Mouse (Mus musculus): Measurements from ENCODE around the gene Plk5. TPM values are rescaled to one million over a fixed set of nuclear protein-coding genes. Genes with fewer than 3 reads are reported as not detected.

Plk5 gene
- total and polyA plus RNA-seq, 3 experiments: 0.19 TPM; not detected in 1

- TF ChIP-seq ZNF384 (IDR thresholded peaks at IDR 0.05; ENCODE audit: low read depth, low read length): no peak
- no peak for TF ChIP-seq CHD2 (IDR thresholded peaks at IDR 0.05; ENCODE audit: low read length)
- TF ChIP-seq MAFK (IDR thresholded peaks at IDR 0.05; ENCODE audit: borderline replicate concordance, low read depth, low read length): no peak
- TF ChIP-seq HCFC1 (IDR thresholded peaks at IDR 0.05; ENCODE audit: low read depth, low read length): no peak
Observed at GRCm38 (mm10) chr10:80322811-80323211, 33.4 kb upstream of the Plk5 start (continued).

- H3K27ac ChIP-seq (ENCODE audit: control insufficient read depth, low read depth, low read length): peak overlapping the region; percentile 64
- peaks cover 0 to 23% of the 10 kb centered on the region in 2 experiments; a peak in 3 of 4 replicates for H3K4me1 ChIP-seq (ENCODE audit: control insufficient read depth in 1 of 2, insufficient read depth in 2 of 2, low read length in 2 of 2)
- no peaks in the 10 kb centered on the region for H3K27me3 ChIP-seq (ENCODE audit: control insufficient read depth in 1 of 2, insufficient read depth in 2 of 2, low read length in 2 of 2)
- H3K4me3 ChIP-seq (ENCODE audit: control insufficient read depth in 1 of 2, insufficient read depth in 1 of 2, low read depth in 2 of 2, low read length in 2 of 2): peak overlapping the region; percentile 89 to 90
- no peaks in the 10 kb centered on the region for H3K9me3 ChIP-seq (replicated peaks; ENCODE audit: insufficient read depth, low read length)
- TF ChIP-seq TBP (IDR thresholded peaks at IDR 0.05; ENCODE audit: low read depth, low read length) (no peak), HCFC1 (IDR thresholded peaks at IDR 0.05; ENCODE audit: low read depth, low read length) (0 out of 2 replicates have a peak, but pooled peaks have one; percentile 38), NRF1 (IDR thresholded peaks at IDR 0.05; ENCODE audit: insufficient read depth, low read depth, low read length, poor library complexity, severe bottlenecking) (0 out of 2 replicates have a peak, but pooled peaks have one; percentile 10), ELF1 (IDR thresholded peaks at IDR 0.05; ENCODE audit: low read depth, low read length) (no peak), EP300 (IDR thresholded peaks at IDR 0.05; ENCODE audit: low read depth in 1 of 2, low read length in 2 of 2) (no peak), SMC3 (IDR thresholded peaks at IDR 0.05; ENCODE audit: low read depth, low read length) (no peak), USF2 (IDR thresholded peaks at IDR 0.05; ENCODE audit: borderline replicate concordance in 1 of 2, insufficient read depth in 1 of 2, low read depth in 1 of 2, low read length in 2 of 2) (no peak), CHD1 (IDR thresholded peaks at IDR 0.05; ENCODE audit: low read depth, low read length) (0 out of 2 replicates have a peak, but pooled peaks have one; percentile 45), MYB (IDR thresholded peaks at IDR 0.05; ENCODE audit: low read depth, low read length) (no peak), MEF2A (IDR thresholded peaks at IDR 0.05; ENCODE audit: extremely low read depth, insufficient replicate concordance, low read depth, low read length, poor library complexity, severe bottlenecking) (no peak), CHD2 (IDR thresholded peaks at IDR 0.05; ENCODE audit: low read length) (no peak), MXI1 (IDR thresholded peaks at IDR 0.05; ENCODE audit: low read depth, low read length) (peak; percentile 26; the same call in 1 of the 2 replicates), MYC (IDR thresholded peaks at IDR 0.05; ENCODE audit: low read depth, low read length) (0 out of 2 replicates have a peak, but pooled peaks have one; percentile 19), RAD21 (IDR thresholded peaks at IDR 0.05; ENCODE audit: low read depth, low read length) (no peak), USF1 (IDR thresholded peaks at IDR 0.05; ENCODE audit: low read depth, low read length) (peak; percentile 58; the same call in 1 of the 2 replicates), JUND (IDR thresholded peaks at IDR 0.05; ENCODE audit: low read depth, low read length) (no peak), BHLHE40 (IDR thresholded peaks at IDR 0.05; ENCODE audit: borderline replicate concordance, low read depth, low read length) (no peak), ZMIZ1 (IDR thresholded peaks at IDR 0.05; ENCODE audit: low read depth, low read length) (0 out of 2 replicates have a peak, but pooled peaks have one; percentile 31), ZNF384 (IDR thresholded peaks at IDR 0.05; ENCODE audit: low read depth, low read length) (no peak), MAX (IDR thresholded peaks at IDR 0.05; ENCODE audit: low read length) (no peak), E2F4 (IDR thresholded peaks at IDR 0.05; ENCODE audit: borderline replicate concordance, low read depth, low read length) (no peak), GATA1 (IDR thresholded peaks at IDR 0.05; ENCODE audit: low read depth, low read length) (no peak), KAT2A (conservative IDR thresholded peaks at IDR 0.05; ENCODE audit: low read depth, low read length) (no peak), ZKSCAN1 (IDR thresholded peaks at IDR 0.05; ENCODE audit: low read depth, low read length) (no peak), NELFE (IDR thresholded peaks at IDR 0.05; ENCODE audit: low read depth, low read length) (peak; percentile 52; the same call in 1 of the 2 replicates), MAZ (IDR thresholded peaks at IDR 0.05; ENCODE audit: low read depth, low read length) (0 out of 2 replicates have a peak, but pooled peaks have one; percentile 62), POLR2A (IDR thresholded peaks at IDR 0.05; ENCODE audit: control insufficient read depth in 1 of 2, insufficient read depth in 1 of 2, low read depth in 1 of 2, low read length in 2 of 2, poor library complexity in 1 of 2) (peak; percentile 10 to 67; a peak in 2 of 4 replicates), UBTF (IDR thresholded peaks at IDR 0.05; ENCODE audit: borderline replicate concordance, insufficient read depth, low read depth, low read length) (no peak), RCOR1 (IDR thresholded peaks at IDR 0.05; ENCODE audit: low read depth, low read length) (no peak), TCF12 (IDR thresholded peaks at IDR 0.05; ENCODE audit: low read depth, low read length) (0 out of 2 replicates have a peak, but pooled peaks have one; percentile 11)
- H3K36me3 ChIP-seq (ENCODE audit: control insufficient read depth in 1 of 2, insufficient read depth in 2 of 2, low read length in 2 of 2): peaks cover 0 to 5% of the 10 kb centered on the region in 2 experiments; a peak in 2 of 4 replicates
- peak; percentile 82 for DNase-seq (ENCODE audit: low read depth, low spot score)
- H3K9ac ChIP-seq (ENCODE audit: control insufficient read depth, low read depth, low read length, poor library complexity, severe bottlenecking): peak overlapping the region; percentile 93
- peaks cover 36% of the 10 kb centered on the region for H3K79me2 ChIP-seq (ENCODE audit: control insufficient read depth, insufficient read depth, low read length, poor library complexity)
Observed at GRCm38 (mm10) chr10:80323261-80324119, 32.8 kb upstream of the Plk5 start.
